Mouse (Mus musculus) liver, adult (tissue): ENCODE measurements around the gene Slc39a11.

ENCODE experiments used
- GATA4 ChIP-seq: IDR thresholded peaks from 2 replicates; pipeline ENCODE4 v1.6.1; 2014; ENCODE audit warnings: mild to moderate bottlenecking, low read length; ENCODE audit not compliant: insufficient replicate concordance

Gene Slc39a11

GRCm38 (mm10) chr11:113597632-113598031, 52.2 kb downstream of the Slc39a11 start:
- no peak for TF ChIP-seq GATA4

GRCm38 (mm10) chr11:113595144-113595543, 54.7 kb downstream of the Slc39a11 start:
- no peak for TF ChIP-seq GATA4

- no peak for TF ChIP-seq GATA4
Observed at GRCm38 (mm10) chr11:113588936-113589335, 60.9 kb downstream of the Slc39a11 start.

- TF ChIP-seq GATA4 = no peak
Observed at GRCm38 (mm10) chr11:113586423-113586822, 63.5 kb downstream of the Slc39a11 start.

GRCm38 (mm10) chr11:113583879-113584661, 65.8 kb downstream of the Slc39a11 start:
- TF ChIP-seq GATA4 = no peak

GRCm38 (mm10) chr11:113577221-113577620, 72.7 kb downstream of the Slc39a11 start:
- TF ChIP-seq GATA4 = no peak

- no peak for TF ChIP-seq GATA4
Observed at GRCm38 (mm10) chr11:113572641-113573040, 77.2 kb downstream of the Slc39a11 start.

- no peak for TF ChIP-seq GATA4
Observed at GRCm38 (mm10) chr11:113571616-113572015, 78.3 kb downstream of the Slc39a11 start.

- TF ChIP-seq GATA4 = no peak
Observed at GRCm38 (mm10) chr11:113568999-113569398, 80.9 kb downstream of the Slc39a11 start.

GRCm38 (mm10) chr11:113565006-113565995, 84.6 kb downstream of the Slc39a11 start:
- no peak for TF ChIP-seq GATA4

GRCm38 (mm10) chr11:113562326-113562725, 87.6 kb downstream of the Slc39a11 start:
- no peak for TF ChIP-seq GATA4

- no peak for TF ChIP-seq GATA4
Observed at GRCm38 (mm10) chr11:113560150-113560549, 89.7 kb downstream of the Slc39a11 start.

GRCm38 (mm10) chr11:113558505-113558904, 91.4 kb downstream of the Slc39a11 start:
- no peak for TF ChIP-seq GATA4

GRCm38 (mm10) chr11:113556142-113556541, 93.7 kb downstream of the Slc39a11 start:
- TF ChIP-seq GATA4 = no peak

GRCm38 (mm10) chr11:113554701-113555360, 95.0 kb downstream of the Slc39a11 start:
- no peak for TF ChIP-seq GATA4
